Mouse (Mus musculus): Measurements from ENCODE around the gene Ubash3a.

DNA sequence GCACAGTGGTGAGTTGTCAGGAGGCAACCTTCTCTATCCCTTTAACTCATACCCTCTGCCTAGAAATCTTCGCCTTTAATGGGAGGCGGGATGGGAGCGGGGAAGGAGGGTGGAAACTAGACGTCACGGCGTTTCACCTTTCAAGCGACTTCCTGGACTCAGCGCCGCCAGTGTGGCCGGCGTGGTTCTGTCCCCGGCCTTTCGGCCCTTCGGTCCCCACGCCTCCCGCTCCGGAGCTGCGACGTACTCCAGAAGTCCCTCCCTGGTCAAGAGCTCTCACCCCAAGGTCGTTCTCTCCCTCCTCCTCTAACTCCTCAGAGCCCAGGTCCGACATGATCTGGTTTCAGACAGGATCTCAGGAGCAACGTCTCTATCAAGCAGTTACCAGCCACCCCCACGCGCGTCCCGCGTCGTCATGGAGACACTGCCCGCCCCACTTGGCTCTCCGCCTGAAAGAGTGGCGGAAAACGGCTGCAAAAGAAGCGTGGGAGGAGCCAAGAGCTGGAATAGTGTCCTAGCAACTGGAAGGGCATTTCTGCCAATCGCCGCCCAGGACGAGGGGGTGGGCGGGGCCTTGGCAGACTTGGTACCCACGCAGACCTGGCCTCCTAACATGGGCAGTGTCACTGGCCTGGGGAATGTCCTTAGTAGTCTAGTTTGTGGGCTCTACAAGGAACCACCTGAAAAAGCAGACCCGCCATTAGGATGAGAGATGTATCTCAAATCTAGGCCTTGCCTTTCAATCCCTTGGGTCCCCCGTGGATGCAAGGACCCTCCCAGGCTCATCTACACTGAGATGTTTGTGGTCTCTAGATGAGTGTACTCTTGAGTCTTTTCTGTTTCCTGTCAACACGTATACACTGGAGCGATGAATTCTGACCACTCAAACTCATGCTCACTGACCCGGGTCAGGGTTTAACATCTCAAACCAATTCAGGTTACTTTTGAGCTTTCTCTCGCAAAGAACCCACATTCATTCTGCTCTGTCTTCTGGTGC, 69.5 kb downstream of the Ubash3a start, which contains the start of gene Rsph1:
- TF ChIP-seq MAX (IDR thresholded peaks at IDR 0.05; ENCODE audit: low read depth) (no peak), TCF12 (IDR thresholded peaks at IDR 0.05; ENCODE audit: insufficient read depth, poor library complexity, severe bottlenecking) (no peak), POLR2A (IDR thresholded peaks at IDR 0.05; ENCODE audit: insufficient read length, low read depth) (no peak), MYOD1 (IDR thresholded peaks at IDR 0.05; ENCODE audit: control insufficient read depth in 1 of 3, insufficient read length in 2 of 3, low read depth in 2 of 3) (no peak), MYOG (IDR thresholded peaks at IDR 0.05; ENCODE audit: control insufficient read depth in 1 of 3, insufficient read depth in 1 of 3, insufficient read length in 2 of 3, low read depth in 2 of 3) (no peak), E2F4 (IDR thresholded peaks at IDR 0.05; ENCODE audit: insufficient read depth) (no peak), CEBPB (IDR thresholded peaks at IDR 0.05; ENCODE audit: insufficient read depth, poor library complexity, severe bottlenecking) (no peak), USF1 (IDR thresholded peaks at IDR 0.05; ENCODE audit: low read depth) (no peak), REST (IDR thresholded peaks at IDR 0.05; ENCODE audit: insufficient read depth, insufficient read length) (no peak)
